Mouse (Mus musculus): ENCODE results near the gene Psg27. TPM values are rescaled to one million over a fixed set of nuclear protein-coding genes. Genes with fewer than 3 reads are reported as not detected.
"Not testable (repeated sequence)": the region's sequence is repeated elsewhere in the genome, so short reads cannot be mapped to it uniquely, and the experiment has no call there.

Gene Psg27
- polyA plus RNA-seq (2015; fragmentation: Nextera tagmentation; extraction: Ambion mirVana), result not detected in 2 replicates

GRCm38 (mm10) chr7:18567205-18567604, at the start of gene Psg27:
Psg27 (minus strand) TSS chr7:18567305.
- Histone ChIP-seq H3K9ac (no peak within 1 kb of the TSS), H3K4me3 (no peak within 1 kb of the TSS), H3K9me3 (replicated peaks) (no peaks in the 10 kb centered on the region), H3K27me3 (no peaks in the 10 kb centered on the region), H3K4me2 (no peak within 1 kb of the TSS), H3K4me1 (replicated peaks) (no peaks in the 10 kb centered on the region), H3K27ac (no peak within 1 kb of the TSS), H3K36me3 (no peaks in the 10 kb centered on the region)
- 75% methylated on average over 3 of the region's 3 CpGs for whole genome bisulfite sequencing
- ATAC-seq (replicated peaks; ENCODE audit: insufficient number of reproducible peaks, insufficient read depth, low FRiP score, low read depth), result no peak

DNA sequence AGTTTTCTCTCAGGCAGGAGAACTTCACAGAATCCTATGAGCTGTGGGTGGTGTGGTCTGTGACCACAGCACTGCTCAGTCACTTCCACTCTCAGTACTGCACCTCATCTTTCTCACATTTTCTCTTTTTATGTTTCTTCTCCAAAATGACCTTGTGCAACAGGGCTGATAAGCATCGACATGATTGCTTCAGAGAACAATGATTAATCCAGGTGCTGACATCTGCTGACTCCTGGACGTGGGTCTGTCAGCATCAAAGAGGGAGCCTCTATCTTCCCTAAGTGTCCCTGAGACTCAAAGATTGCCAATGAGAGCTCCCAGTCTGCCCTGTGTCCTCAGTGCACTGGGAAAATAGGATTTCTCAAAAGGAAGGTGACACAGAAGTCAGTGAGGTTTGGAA, 49.3 kb upstream of the Psg27 start, which contains the start of gene Psg23:
TSS of gene Psg23 (minus strand) at position 101 of the 400 bp plus-strand sequence.
- not testable (repeated sequence) for H3K4me2 ChIP-seq; H3K4me1 ChIP-seq (replicated peaks); H3K27me3 ChIP-seq; H3K27ac ChIP-seq; H3K9me3 ChIP-seq (replicated peaks); H3K9ac ChIP-seq; H3K4me3 ChIP-seq; H3K36me3 ChIP-seq; ATAC-seq (replicated peaks; ENCODE audit: insufficient number of reproducible peaks, insufficient read depth, low FRiP score, low read depth)
- 52% methylated on average over 2 of the region's 2 CpGs for WGBS

- H3K27ac ChIP-seq, result no peak overlapping the region
- H3K27me3 ChIP-seq, result no peaks in the 10 kb centered on the region
- H3K9me3 ChIP-seq (replicated peaks), result no peaks in the 10 kb centered on the region
- no peaks in the 10 kb centered on the region for H3K36me3 ChIP-seq
- ATAC-seq (replicated peaks; ENCODE audit: insufficient number of reproducible peaks, insufficient read depth, low FRiP score, low read depth), result no peak
- H3K4me2 ChIP-seq, result no peak overlapping the region
- H3K9ac ChIP-seq, result no peak overlapping the region
- no peaks in the 10 kb centered on the region for H3K4me1 ChIP-seq (replicated peaks)
- no peak overlapping the region for H3K4me3 ChIP-seq
These were observed 7.3 kb downstream of the Psg27 start for GRCm38 (mm10) chr7:18559850-18560249.

DNA sequence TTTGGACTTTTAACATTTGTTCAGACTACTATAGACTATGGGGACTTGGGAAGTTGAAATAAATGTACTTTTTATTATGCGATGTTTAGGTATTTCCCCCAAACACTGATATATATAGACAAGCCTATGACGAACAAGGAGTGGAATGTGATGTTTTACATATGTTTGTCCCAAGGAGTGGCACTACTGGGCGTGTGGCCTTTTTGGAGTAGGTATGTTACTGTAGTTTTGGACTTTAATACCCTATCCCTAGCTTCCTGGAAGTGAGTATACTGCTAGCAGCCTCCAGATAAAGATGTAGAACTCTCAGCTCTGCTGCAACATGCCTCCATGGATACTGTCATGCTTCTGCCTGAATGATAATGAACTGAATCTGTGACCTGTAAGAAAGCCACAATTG, 11.4 kb downstream of the Psg27 start:
- not testable (repeated sequence) for H3K36me3 ChIP-seq; H3K9ac ChIP-seq; H3K9me3 ChIP-seq (replicated peaks); H3K27me3 ChIP-seq; H3K4me3 ChIP-seq; H3K27ac ChIP-seq; H3K4me1 ChIP-seq (replicated peaks); H3K4me2 ChIP-seq; ATAC-seq (replicated peaks; ENCODE audit: insufficient number of reproducible peaks, insufficient read depth, low FRiP score, low read depth)
- WGBS, result 59% methylated on average over 3 of the region's 3 CpGs

DNA sequence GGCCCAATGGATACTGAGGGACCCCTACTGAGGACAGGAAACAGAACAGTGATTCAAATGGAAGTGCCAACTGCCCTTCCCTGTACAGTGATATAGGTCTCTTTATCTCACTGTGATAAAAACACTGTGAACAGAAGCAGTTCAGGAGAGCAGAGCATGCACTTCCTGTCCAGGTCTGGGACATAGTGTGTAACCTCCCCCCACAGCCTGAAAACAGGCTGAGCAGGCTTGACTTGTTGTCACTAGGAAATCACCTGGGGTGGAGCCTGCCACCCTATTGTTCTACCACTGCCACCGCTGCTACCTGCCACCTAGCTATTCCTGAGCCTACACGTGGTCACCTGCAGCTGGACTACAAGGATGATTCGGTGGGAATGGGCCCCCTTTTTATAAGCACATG, 33.7 kb downstream of the Psg27 start:
- Histone ChIP-seq H3K4me1 (replicated peaks) (no peaks in the 10 kb centered on the region), H3K4me2 (no peak overlapping the region), H3K36me3 (no peaks in the 10 kb centered on the region), H3K27ac (no peak overlapping the region), H3K9me3 (replicated peaks) (no peaks in the 10 kb centered on the region), H3K4me3 (no peak overlapping the region), H3K27me3 (no peaks in the 10 kb centered on the region), H3K9ac (no peak overlapping the region)
- no peak for ATAC-seq (replicated peaks; ENCODE audit: insufficient number of reproducible peaks, insufficient read depth, low FRiP score, low read depth)
- 48% methylated on average over 3 of the region's 3 CpGs for WGBS

DNA sequence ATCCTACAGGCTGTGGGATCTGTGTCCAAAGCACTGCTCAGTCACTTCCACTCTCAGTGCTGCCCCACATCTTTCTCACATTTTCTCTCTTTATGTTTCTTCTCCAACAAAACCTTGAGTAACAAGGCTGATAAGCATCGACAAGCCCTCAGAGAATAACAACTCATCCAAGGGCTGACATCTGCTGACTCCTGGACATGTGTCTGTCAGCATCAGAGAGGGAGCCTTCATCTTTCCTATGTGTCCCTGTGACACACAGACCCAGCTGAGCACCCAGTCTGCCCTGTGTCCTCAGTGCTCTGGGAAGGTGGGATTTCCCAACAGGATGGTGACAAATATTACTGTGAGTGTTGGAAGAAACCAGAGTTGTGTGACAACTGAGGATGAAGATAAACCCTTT, 34.9 kb downstream of the Psg27 start, which contains the start of gene Psg25:
TSS of gene Psg25 (minus strand) at position 101 of the 400 bp plus-strand sequence.
- Histone ChIP-seq H3K9ac (no peak within 1 kb of the TSS), H3K36me3 (no peaks in the 10 kb centered on the region), H3K4me1 (replicated peaks) (no peaks in the 10 kb centered on the region), H3K4me3 (no peak within 1 kb of the TSS), H3K27ac (no peak within 1 kb of the TSS), H3K4me2 (no peak within 1 kb of the TSS), H3K27me3 (no peaks in the 10 kb centered on the region), H3K9me3 (replicated peaks) (no peaks in the 10 kb centered on the region)
- ATAC-seq (replicated peaks; ENCODE audit: insufficient number of reproducible peaks, insufficient read depth, low FRiP score, low read depth), result no peak
- WGBS, result 70% methylated on average over 1 of the region's 1 CpGs

GRCm38 (mm10) chr7:18524668-18525067, 42.4 kb downstream of the Psg27 start:
- no peak for ATAC-seq (replicated peaks; ENCODE audit: insufficient number of reproducible peaks, insufficient read depth, low FRiP score, low read depth)
- H3K9ac ChIP-seq, result no peak overlapping the region
- 88% methylated on average over 8 of the region's 8 CpGs for WGBS
- H3K36me3 ChIP-seq, result no peaks in the 10 kb centered on the region
- no peak overlapping the region for H3K27ac ChIP-seq
- H3K4me1 ChIP-seq (replicated peaks), result no peaks in the 10 kb centered on the region
- no peaks in the 10 kb centered on the region for H3K9me3 ChIP-seq (replicated peaks)
- no peak overlapping the region for H3K4me3 ChIP-seq
- H3K4me2 ChIP-seq, result no peak overlapping the region
- H3K27me3 ChIP-seq, result no peaks in the 10 kb centered on the region

DNA sequence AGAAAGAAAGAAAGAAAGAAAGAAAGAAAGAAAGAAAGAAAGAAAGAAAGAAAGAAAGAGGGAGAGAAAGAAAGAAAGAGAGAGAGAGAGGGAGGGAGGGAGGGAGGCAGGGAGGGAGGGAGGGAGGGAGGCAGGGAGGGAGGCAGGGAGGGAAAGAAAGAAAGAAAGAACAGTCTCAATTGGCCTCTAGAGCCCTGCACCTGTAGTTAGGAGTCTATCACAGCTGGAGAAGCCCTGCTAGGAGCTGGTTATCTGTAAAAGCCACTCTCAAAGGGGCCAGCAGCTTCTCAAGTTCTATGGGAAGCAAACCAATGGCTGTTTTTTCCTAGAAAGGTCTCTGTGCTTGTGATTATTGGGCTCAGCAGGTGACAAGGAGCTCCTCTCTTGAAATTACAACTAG, 54.3 kb downstream of the Psg27 start:
- H3K36me3 ChIP-seq; ATAC-seq (replicated peaks; ENCODE audit: insufficient number of reproducible peaks, insufficient read depth, low FRiP score, low read depth); H3K27ac ChIP-seq; H3K4me1 ChIP-seq (replicated peaks); H3K9me3 ChIP-seq (replicated peaks); H3K9ac ChIP-seq; H3K4me2 ChIP-seq; H3K4me3 ChIP-seq; H3K27me3 ChIP-seq: not testable (repeated sequence)

DNA sequence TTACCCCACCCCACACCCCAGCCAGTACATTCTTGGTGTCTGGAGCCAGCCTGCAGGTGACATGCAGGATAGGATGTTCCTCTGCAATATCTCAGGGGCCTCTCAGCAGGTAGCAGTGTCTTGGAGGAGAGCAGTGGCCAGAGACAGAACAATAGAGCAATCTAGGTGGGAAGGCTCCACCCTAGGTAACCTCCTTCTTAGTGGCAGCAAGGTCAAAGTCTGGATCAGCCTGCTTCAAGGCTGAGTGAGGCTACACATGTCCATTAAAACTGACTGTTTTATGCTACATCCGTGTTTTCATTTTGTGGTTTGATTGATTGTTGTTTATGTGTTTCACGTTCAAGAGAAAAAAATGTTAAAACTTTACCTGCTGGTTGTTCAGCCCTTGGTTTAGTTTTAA, 54.7 kb downstream of the Psg27 start:
- not testable (repeated sequence) for ATAC-seq (replicated peaks; ENCODE audit: insufficient number of reproducible peaks, insufficient read depth, low FRiP score, low read depth); H3K9me3 ChIP-seq (replicated peaks); H3K27ac ChIP-seq; H3K4me3 ChIP-seq; H3K9ac ChIP-seq; H3K27me3 ChIP-seq; H3K4me2 ChIP-seq; H3K36me3 ChIP-seq; H3K4me1 ChIP-seq (replicated peaks)
- WGBS, result 45% methylated on average over 2 of the region's 2 CpGs

GRCm38 (mm10) chr7:18511479-18511878, 55.6 kb downstream of the Psg27 start:
- Histone ChIP-seq H3K9me3 (replicated peaks) (no peaks in the 10 kb centered on the region), H3K9ac (no peak overlapping the region), H3K27ac (no peak overlapping the region), H3K4me1 (replicated peaks) (no peaks in the 10 kb centered on the region), H3K4me3 (no peak overlapping the region), H3K27me3 (no peaks in the 10 kb centered on the region), H3K4me2 (no peak overlapping the region), H3K36me3 (no peaks in the 10 kb centered on the region)
- no peak for ATAC-seq (replicated peaks; ENCODE audit: insufficient number of reproducible peaks, insufficient read depth, low FRiP score, low read depth)
- 15% methylated on average over 9 of the region's 9 CpGs for WGBS
